Mouse (Mus musculus) MEL (cell line): ENCODE measurements at regions not wholly inside any gene's neighbourhood (a gene's known extent, or its start where the extent isn't known, plus 50 kb on each side); places are given as distances from the start of the nearest gene placed in this dataset.

Experiments
- DNase-seq: peaks from one replicate; pipeline ENCODE4 v3.0.0; 2011; ENCODE audit warnings: low read depth, low spot score
- H3K27ac ChIP-seq: 2 replicates; pipeline ENCODE4 v1.5.1; 2012; ENCODE audit warnings: low read depth, mild to moderate bottlenecking, control low read depth, low read length, moderate library complexity; ENCODE audit not compliant: control insufficient read depth
- H3K27me3 ChIP-seq, 2 experiments: fragments of 150-350 bp in 1 of 2; sonication (generic) in 1 of 2; 2 replicates each; pipeline ENCODE4 v1.6.1; 2012; ENCODE audit warnings: low read length in 2 of 2, mild to moderate bottlenecking in 2 of 2, improper control_type of control experiment in 1 of 2, moderate library complexity in 1 of 2; ENCODE audit not compliant: insufficient read depth in 2 of 2, control insufficient read depth in 1 of 2
- H3K36me3 ChIP-seq, 2 experiments: 2 replicates each; pipeline ENCODE4 v1.6.1; 2012 to 2014; ENCODE audit warnings: low read length in 2 of 2, improper control_type of control experiment in 1 of 2, inconsistent platforms in 1 of 2, mild to moderate bottlenecking in 1 of 2; ENCODE audit not compliant: insufficient read depth in 2 of 2, control insufficient read depth in 1 of 2
- H3K4me1 ChIP-seq, 2 experiments: fragments of 150-350 bp in 1 of 2; sonication (generic) in 1 of 2; 2 replicates each; pipeline ENCODE4 v1.6.1; 2012; ENCODE audit warnings: low read length in 2 of 2, improper control_type of control experiment in 1 of 2, mild to moderate bottlenecking in 1 of 2; ENCODE audit not compliant: insufficient read depth in 2 of 2, control insufficient read depth in 1 of 2
- H3K4me3 ChIP-seq, 2 experiments: fragments of 150-350 bp in 1 of 2; sonication (generic) in 1 of 2; 2 replicates each; pipeline ENCODE4 v1.5.1; 2012; ENCODE audit warnings: low read depth in 2 of 2, low read length in 2 of 2, mild to moderate bottlenecking in 2 of 2, moderate library complexity in 2 of 2, control low read depth in 1 of 2, improper control_type of control experiment in 1 of 2; ENCODE audit not compliant: control insufficient read depth in 1 of 2, insufficient read depth in 1 of 2
- H3K79me2 ChIP-seq: 2 replicates; pipeline ENCODE4 v1.6.1; 2012; ENCODE audit warnings: mild to moderate bottlenecking, low read length, moderate library complexity; ENCODE audit not compliant: control insufficient read depth, poor library complexity, insufficient read depth
- H3K9ac ChIP-seq: 2 replicates; pipeline ENCODE4 v1.6.1; 2012; ENCODE audit warnings: low read depth, mild to moderate bottlenecking, control low read depth, low read length, moderate library complexity; ENCODE audit not compliant: control insufficient read depth, poor library complexity, severe bottlenecking
- H3K9me3 ChIP-seq: fragments of 150-350 bp; sonication (generic); replicated peaks from 2 replicates; pipeline ENCODE4 v1.6.1; 2012; ENCODE audit warnings: mild to moderate bottlenecking, low read length, improper control_type of control experiment, moderate library complexity; ENCODE audit not compliant: insufficient read depth
- CHD1 ChIP-seq: IDR thresholded peaks from 2 replicates; pipeline ENCODE4 v1.6.1; 2012; ENCODE audit warnings: low read depth, mild to moderate bottlenecking, inconsistent platforms, low read length, improper control_type of control experiment
- CHD2 ChIP-seq: IDR thresholded peaks from 2 replicates; pipeline ENCODE4 v1.6.1; 2011; ENCODE audit warnings: low read length, improper control_type of control experiment
- E2F4 ChIP-seq: IDR thresholded peaks from 2 replicates; pipeline ENCODE4 v1.6.1; 2011; ENCODE audit warnings: low read depth, low read length, improper control_type of control experiment, borderline replicate concordance
- ELF1 ChIP-seq: IDR thresholded peaks from 2 replicates; pipeline ENCODE4 v1.6.1; 2014; ENCODE audit warnings: low read depth, mild to moderate bottlenecking, inconsistent platforms, low read length, improper control_type of control experiment, moderate library complexity
- EP300 ChIP-seq, 2 experiments: IDR thresholded peaks; 2 replicates each; pipeline ENCODE4 v1.6.1; 2011; ENCODE audit warnings: improper control_type of control experiment in 2 of 2, low read length in 2 of 2, low read depth in 1 of 2, mild to moderate bottlenecking in 1 of 2
- ETS1 ChIP-seq: IDR thresholded peaks from 2 replicates; pipeline ENCODE4 v1.6.1; 2012; ENCODE audit warnings: low read depth, mild to moderate bottlenecking, inconsistent platforms, low read length, improper control_type of control experiment, moderate library complexity
- KAT2A ChIP-seq: conservative IDR thresholded peaks from 2 replicates; pipeline ENCODE4 v1.6.1; 2012; ENCODE audit warnings: low read depth, low read length, improper control_type of control experiment, inconsistent platforms
- MAZ ChIP-seq: IDR thresholded peaks from 2 replicates; pipeline ENCODE4 v1.6.1; 2012; ENCODE audit warnings: low read depth, mild to moderate bottlenecking, inconsistent platforms, low read length, improper control_type of control experiment
- MXI1 ChIP-seq: IDR thresholded peaks from 2 replicates; pipeline ENCODE4 v1.6.1; 2011; ENCODE audit warnings: mild to moderate bottlenecking, low read depth, low read length, improper control_type of control experiment
- MYB ChIP-seq: IDR thresholded peaks from 2 replicates; pipeline ENCODE4 v1.6.1; 2011; ENCODE audit warnings: mild to moderate bottlenecking, low read depth, low read length, improper control_type of control experiment
- MYC ChIP-seq: IDR thresholded peaks from 2 replicates; pipeline ENCODE4 v1.6.1; 2011; ENCODE audit warnings: low read depth, mild to moderate bottlenecking, low read length, improper control_type of control experiment, moderate library complexity
- NELFE ChIP-seq: IDR thresholded peaks from 2 replicates; pipeline ENCODE4 v1.6.1; 2011; ENCODE audit warnings: low read depth, low read length, improper control_type of control experiment
- NRF1 ChIP-seq: IDR thresholded peaks from 2 replicates; pipeline ENCODE4 v1.6.1; 2014; ENCODE audit warnings: low read depth, mild to moderate bottlenecking, inconsistent platforms, low read length, improper control_type of control experiment, moderate library complexity; ENCODE audit not compliant: poor library complexity, insufficient read depth, severe bottlenecking
- POLR2A ChIP-seq, 2 experiments: IDR thresholded peaks; 2 replicates each; pipeline ENCODE4 v1.6.1; 2011 to 2012; ENCODE audit warnings: low read length in 2 of 2, mild to moderate bottlenecking in 2 of 2, control low read depth in 1 of 2, improper control_type of control experiment in 1 of 2, low read depth in 1 of 2, moderate library complexity in 1 of 2; ENCODE audit not compliant: control insufficient read depth in 1 of 2, insufficient read depth in 1 of 2, poor library complexity in 1 of 2
- POLR2AphosphoS5 ChIP-seq: IDR thresholded peaks from 2 replicates; pipeline ENCODE4 v1.6.1; 2012; ENCODE audit warnings: low read depth, borderline replicate concordance, mild to moderate bottlenecking, inconsistent platforms, low read length, moderate library complexity, mixed read lengths
- RCOR1 ChIP-seq: IDR thresholded peaks from 2 replicates; pipeline ENCODE4 v1.6.1; 2012; ENCODE audit warnings: low read depth, mild to moderate bottlenecking, inconsistent platforms, low read length, improper control_type of control experiment
- SIN3A ChIP-seq: IDR thresholded peaks from 2 replicates; pipeline ENCODE4 v1.6.1; 2012; ENCODE audit warnings: low read length, improper control_type of control experiment, inconsistent platforms
- SMC3 ChIP-seq: IDR thresholded peaks from 2 replicates; pipeline ENCODE4 v1.6.1; 2011; ENCODE audit warnings: low read depth, low read length, improper control_type of control experiment
- TBP ChIP-seq: IDR thresholded peaks from 2 replicates; pipeline ENCODE4 v1.8.0; 2011; ENCODE audit warnings: low read depth, low read length, improper control_type of control experiment
- TCF12 ChIP-seq: IDR thresholded peaks from 2 replicates; pipeline ENCODE4 v1.6.1; 2014; ENCODE audit warnings: low read depth, mild to moderate bottlenecking, inconsistent platforms, low read length, improper control_type of control experiment, moderate library complexity
- USF2 ChIP-seq, 2 experiments: IDR thresholded peaks; 2 replicates each; pipeline ENCODE4 v1.6.1; 2011 to 2012; ENCODE audit warnings: improper control_type of control experiment in 2 of 2, low read length in 2 of 2, borderline replicate concordance in 1 of 2, inconsistent platforms in 1 of 2, low read depth in 1 of 2, mild to moderate bottlenecking in 1 of 2; ENCODE audit not compliant: insufficient read depth in 1 of 2
- ZC3H11A ChIP-seq: IDR thresholded peaks from 2 replicates; pipeline ENCODE4 v1.6.1; 2012; ENCODE audit warnings: low read depth, mild to moderate bottlenecking, inconsistent platforms, low read length, improper control_type of control experiment
- ZKSCAN1 ChIP-seq: IDR thresholded peaks from 2 replicates; pipeline ENCODE4 v1.6.1; 2012; ENCODE audit warnings: low read depth, mild to moderate bottlenecking, inconsistent platforms, low read length, improper control_type of control experiment, moderate library complexity
- ZMIZ1 ChIP-seq: IDR thresholded peaks from 2 replicates; pipeline ENCODE4 v1.6.1; 2012; ENCODE audit warnings: low read depth, mild to moderate bottlenecking, inconsistent platforms, low read length, improper control_type of control experiment, moderate library complexity

- no peaks in the 10 kb centered on the region for H3K4me1 ChIP-seq
- TF ChIP-seq SIN3A, result no peak
- no peak for TF ChIP-seq USF2 (IDR thresholded peaks at IDR 0.05; ENCODE audit: borderline replicate concordance in 1 of 2, insufficient read depth in 1 of 2, low read depth in 1 of 2, low read length in 2 of 2)
- no peak for TF ChIP-seq ELF1
- TF ChIP-seq MYC, result no peak
- TF ChIP-seq MAZ, result no peak
- TF ChIP-seq CHD2, result no peak
- no peak for TF ChIP-seq ZMIZ1
- TF ChIP-seq RCOR1, result no peak
- TF ChIP-seq MXI1, result no peak
- TF ChIP-seq ZC3H11A, result no peak
- TF ChIP-seq ZKSCAN1, result no peak
- TF ChIP-seq NELFE, result no peak
- TF ChIP-seq ETS1, result no peak
- no peak for TF ChIP-seq TCF12
- TF ChIP-seq MYB, result no peak
- no peak for TF ChIP-seq POLR2AphosphoS5
- TF ChIP-seq, all 39 proteins: peak for 0
- Histone ChIP-seq H3K9me3 (no peaks in the 10 kb centered on the region), H3K27ac (no peak overlapping the region), H3K79me2 (no peaks in the 10 kb centered on the region), H3K4me3 (no peak overlapping the region), H3K9ac (no peak overlapping the region), H3K36me3 (no peaks in the 10 kb centered on the region), H3K27me3 (no peaks in the 10 kb centered on the region)
- DNase-seq, result no peak
These were observed 266.0 kb downstream of the Wdr72 start for GRCm38 (mm10) chr9:74376191-74376590.

- H3K27ac ChIP-seq, result no peak overlapping the region
- no peaks in the 10 kb centered on the region for H3K4me1 ChIP-seq
- H3K4me3 ChIP-seq, result no peak overlapping the region
- DNase-seq, result no peak
- no peaks in the 10 kb centered on the region for H3K36me3 ChIP-seq
- no peak for TF ChIP-seq NRF1
- TF ChIP-seq POLR2AphosphoS5, result no peak
- TF ChIP-seq POLR2A (IDR thresholded peaks at IDR 0.05; ENCODE audit: control insufficient read depth in 1 of 2, insufficient read depth in 1 of 2, low read depth in 1 of 2, low read length in 2 of 2, poor library complexity in 1 of 2), result no peak
- no peak for TF ChIP-seq E2F4
- TF ChIP-seq ETS1, result no peak
- TF ChIP-seq TBP, result no peak
- TF ChIP-seq MAZ, result no peak
- TF ChIP-seq KAT2A, result no peak
- no peak for TF ChIP-seq ZKSCAN1
- TF ChIP-seq NELFE, result no peak
- TF ChIP-seq MYC, result no peak
- TF ChIP-seq CHD1, result no peak
- TF ChIP-seq SMC3, result no peak
- no peak for TF ChIP-seq TCF12
- TF ChIP-seq EP300 (IDR thresholded peaks at IDR 0.05; ENCODE audit: low read depth in 1 of 2, low read length in 2 of 2), result no peak
- H3K79me2 ChIP-seq, result no peaks in the 10 kb centered on the region
- no peaks in the 10 kb centered on the region for H3K9me3 ChIP-seq
- H3K27me3 ChIP-seq, result no peaks in the 10 kb centered on the region
- no peak overlapping the region for H3K9ac ChIP-seq
These were observed 267.0 kb downstream of the Wdr72 start for GRCm38 (mm10) chr9:74377204-74377603.
